Comparison of ENCODE assay signal across 16 mouse cellular contexts in genomic region chr5:129955792-129956191, GRCm38 (mm10). TPM values are rescaled to one million over a fixed set of nuclear protein-coding genes. Genes with fewer than 3 reads are reported as not detected.
DNase-seq lines count a peak whose midpoint lies in the region; ATAC-seq and TF ChIP-seq lines count a peak whose summit lies in the region.
"Had no signal": no experiment of that assay in that cellular context is flagged by ENCODE, and none has a peak within 500 bp of the region (broad histone marks: within the 10 kb centered on the region; RNA-seq: fewer than 3 reads in every experiment).

No protein-coding gene starts in this region.

- no peak for TF ChIP-seq CTCF in liver, embryonic 14.5 days (IDR thresholded peaks at IDR 0.05; ENCODE audit: low read depth)
- TF ChIP-seq CTCF in heart, adult 2 months (IDR thresholded peaks at IDR 0.05), result no peak

- intact Hi-C loops in left cerebral cortex, postnatal 25 days (cut with DNase I), result no loop called here
- intact Hi-C loops in heart, adult 2 months (cut with DNase I), result no loop called here

- peak overlapping the region; percentile 57 for H3K4me2 ChIP-seq in liver, embryonic 14.5 days (ENCODE audit: low read depth)
- H3K4me2 ChIP-seq: hindbrain, embryonic 12.5 days; midbrain, embryonic 13.5 days had no signal

- WGBS in liver, embryonic 14.5 days (ENCODE audit: insufficient replicate concordance), result 13% methylated on average over 6 of the region's 6 CpGs
- 81% methylated on average over 6 of the region's 6 CpGs for WGBS in heart, adult 2 months

- H3K27me3 ChIP-seq in liver, embryonic 14.5 days (ENCODE audit: control insufficient read depth, insufficient read depth, low read length), result no peaks in the 10 kb centered on the region
- H3K27me3 ChIP-seq in heart, adult 2 months (ENCODE audit: control insufficient read depth, insufficient read depth, low read length), result no peaks in the 10 kb centered on the region
- H3K27me3 ChIP-seq: hindbrain, embryonic 12.5 days; midbrain, embryonic 13.5 days had no signal

- no peaks in the 10 kb centered on the region for H3K9me3 ChIP-seq in liver, embryonic 14.5 days (ENCODE audit: control insufficient read depth, low read length)
- H3K9me3 ChIP-seq: hindbrain, embryonic 12.5 days; midbrain, embryonic 13.5 days had no signal

- TF ChIP-seq POLR2A in heart, adult 2 months (IDR thresholded peaks at IDR 0.05; ENCODE audit: insufficient read depth, low read depth, low read length), result no peak

- peak; percentile 97 for ATAC-seq in erythroid progenitor cell, adult 5-6 weeks (replicated peaks; ENCODE audit: low FRiP score, poor library complexity, severe bottlenecking)
- ATAC-seq in liver, embryonic 14.5 days (ENCODE audit: insufficient read depth), result peak; percentile 85
- ATAC-seq: midbrain, embryonic 13.5 days had no signal

- H3K4me1 ChIP-seq in liver, embryonic 14.5 days (replicated peaks; ENCODE audit: control insufficient read depth in 2 of 2, insufficient read depth in 2 of 2, low read length in 1 of 2), result peaks cover 27 to 28% of the 10 kb centered on the region in 2 experiments
- no peaks in the 10 kb centered on the region; the same call in 1 of the 2 replicates for H3K4me1 ChIP-seq in heart, adult 2 months (ENCODE audit: control insufficient read depth, insufficient read depth, low read length)
- H3K4me1 ChIP-seq: hindbrain, embryonic 12.5 days had no signal

- H3K27ac ChIP-seq in liver, embryonic 14.5 days, result peak overlapping the region; percentile 91
- H3K27ac ChIP-seq in heart, adult 2 months, result no peak overlapping the region
- H3K27ac ChIP-seq: hindbrain, embryonic 12.5 days; layer of hippocampus, adult 2 months; midbrain, embryonic 13.5 days had no signal

- peak overlapping the region; percentile 13 for H3K9ac ChIP-seq in liver, embryonic 14.5 days (replicated peaks)
- H3K9ac ChIP-seq in heart, adult 2 months (ENCODE audit: low read depth, low read length), result no peak overlapping the region
- H3K9ac ChIP-seq: hindbrain, embryonic 12.5 days; midbrain, embryonic 13.5 days had no signal

- H3K36me3 ChIP-seq in liver, embryonic 14.5 days (replicated peaks; ENCODE audit: control insufficient read depth, insufficient read depth, low read depth), result peaks cover 3% of the 10 kb centered on the region
- no peaks in the 10 kb centered on the region; the same call in 1 of the 2 replicates for H3K36me3 ChIP-seq in heart, adult 2 months (ENCODE audit: control insufficient read depth, insufficient read depth, low read length)
- H3K36me3 ChIP-seq: hindbrain, embryonic 12.5 days; midbrain, embryonic 13.5 days had no signal

- peak; percentile 77 for TF ChIP-seq EP300 in liver, embryonic 14.5 days (IDR thresholded peaks at IDR 0.05; ENCODE audit: low read depth)
- TF ChIP-seq EP300 in heart, adult 2 months (IDR thresholded peaks at IDR 0.05; ENCODE audit: insufficient read depth, low read depth, low read length), result no peak

- no peak overlapping the region for H3K4me3 ChIP-seq in liver, embryonic 14.5 days (ENCODE audit: insufficient read depth in 1 of 2, low read depth in 2 of 2, low read length in 2 of 2)
- no peak overlapping the region for H3K4me3 ChIP-seq in heart, adult 2 months
- H3K4me3 ChIP-seq: hindbrain, embryonic 12.5 days; layer of hippocampus, adult 2 months; midbrain, embryonic 13.5 days had no signal

- peak; percentile 19 for DNase-seq in 3134 (ENCODE audit: extremely low read depth, insufficient read length, low spot score)
- peak; percentile 32 for DNase-seq in CD4-positive helper T cell, adult 2 months (ENCODE audit: low read depth, low spot score)
- DNase-seq in liver, embryonic 14.5 days (ENCODE audit: low read depth in 3 of 3, low spot score in 3 of 3), result peak; percentile 57 to 70 (median 68)
- no peak for DNase-seq in left cerebral cortex, adult 18-20 months (ENCODE audit: low spot score in 2 of 2)
- DNase-seq in kidney, adult 9 months, result no peak
- no peak for DNase-seq in left cerebral cortex, postnatal 25 days (ENCODE audit: low spot score in 2 of 2)
- no peak for DNase-seq in heart, adult 2 months
- DNase-seq: adrenal gland, postnatal 36 days; cerebellum, adult 11 months; gastrocnemius, postnatal 25 days; kidney, adult 8-10 months; left cerebral cortex, postnatal 4 days had no signal

- H3K79me2 ChIP-seq in heart, adult 2 months (replicated peaks; ENCODE audit: control insufficient read depth, insufficient read depth, low read length), result peaks cover 7% of the 10 kb centered on the region

RNA-seq across cellular contexts. Expression of gene Vkorc1l1, which starts 14.0 kb away (rescaled TPM):
- total RNA-seq in erythroid progenitor cell, adult 5-6 weeks (2015; ENCODE audit: low replicate concordance), result 54.4 and 69.6 TPM in 2 replicates
- total RNA-seq in erythroid progenitor cell, adult 5-6 weeks (2017; ENCODE audit: low replicate concordance), result 37.9 and 60.2 TPM in 2 replicates
- 16.5 and 16.6 TPM in 2 replicates for polyA plus RNA-seq in liver, embryonic 14.5 days (2012; rRNA removed)
- 16.2 and 17.5 TPM in 2 replicates for polyA plus RNA-seq in liver, embryonic 14.5 days (2014; fragmentation: Nextera tagmentation; extraction: Ambion mirVana)
- 10 to 100 TPM; 44.9 to 50.8 TPM for total RNA-seq in left cerebral cortex, adult 18-20 months (2021)
- 10 to 100 TPM; 44.6 to 46.3 TPM for total RNA-seq in left cerebral cortex, postnatal 25 days (2021)
- total RNA-seq in heart, adult 2 months (2021), result 10 to 100 TPM; 14.3 to 17.9 TPM
- polyA plus RNA-seq in heart, adult 2 months (2012; rRNA removed), result 12.4 and 18.3 TPM in 2 replicates

RNA-seq across cellular contexts. Expression of gene Gusb, which starts 47.1 kb away (rescaled TPM):
- total RNA-seq in erythroid progenitor cell, adult 5-6 weeks (2015; ENCODE audit: low replicate concordance), result 24.9 and 27.2 TPM in 2 replicates
- total RNA-seq in erythroid progenitor cell, adult 5-6 weeks (2017; ENCODE audit: low replicate concordance), result 5.4 and 15.1 TPM in 2 replicates
- 15.5 and 18.7 TPM in 2 replicates for polyA plus RNA-seq in liver, embryonic 14.5 days (2012; rRNA removed)
- polyA plus RNA-seq in liver, embryonic 14.5 days (2014; fragmentation: Nextera tagmentation; extraction: Ambion mirVana), result 37.7 and 37.9 TPM in 2 replicates
- 10 to 100 TPM; 10.6 to 12.7 TPM for total RNA-seq in left cerebral cortex, adult 18-20 months (2021)
- 10 to 100 TPM; 11.4 to 11.5 TPM for total RNA-seq in left cerebral cortex, postnatal 25 days (2021)
- total RNA-seq in heart, adult 2 months (2021), result 10 to 100 TPM; 12.8 to 13.0 TPM
- polyA plus RNA-seq in heart, adult 2 months (2012; rRNA removed), result 17.9 and 25.3 TPM in 2 replicates

RNA-seq across cellular contexts. Expression of gene Nupr1l, which starts 47.5 kb away (rescaled TPM):
- total RNA-seq in erythroid progenitor cell, adult 5-6 weeks (2015; ENCODE audit: low replicate concordance), result not detected in 2 replicates
- 0.64 TPM in 1 of 2 replicates, not detected in the other for total RNA-seq in erythroid progenitor cell, adult 5-6 weeks (2017; ENCODE audit: low replicate concordance)
- 0.26 and 0.61 TPM in 2 replicates for polyA plus RNA-seq in liver, embryonic 14.5 days (2012; rRNA removed)
- polyA plus RNA-seq in liver, embryonic 14.5 days (2014; fragmentation: Nextera tagmentation; extraction: Ambion mirVana), result 0.71 and 0.72 TPM in 2 replicates
- 1 to 10 TPM; 1.9 to 2.3 TPM for total RNA-seq in left cerebral cortex, adult 18-20 months (2021)
- 1 to 10 TPM; 1.3 to 3.2 TPM for total RNA-seq in left cerebral cortex, postnatal 25 days (2021)
- 1 to 10 TPM in 1 of 2 experiments, under 1 TPM in 1; 0.44 to 1.5 TPM for total RNA-seq in heart, adult 2 months (2021)
- polyA plus RNA-seq in heart, adult 2 months (2012; rRNA removed), result 1.7 and 2.0 TPM in 2 replicates

RNA-seq across cellular contexts. Expression of gene Phkg1, which starts 57.4 kb away (rescaled TPM):
- not detected in 2 replicates for total RNA-seq in erythroid progenitor cell, adult 5-6 weeks (2015; ENCODE audit: low replicate concordance)
- total RNA-seq in erythroid progenitor cell, adult 5-6 weeks (2017; ENCODE audit: low replicate concordance), result 0.61 TPM in 1 of 2 replicates, not detected in the other
- 0.05 and 0.10 TPM in 2 replicates for polyA plus RNA-seq in liver, embryonic 14.5 days (2012; rRNA removed)
- 0.10 and 0.18 TPM in 2 replicates for polyA plus RNA-seq in liver, embryonic 14.5 days (2014; fragmentation: Nextera tagmentation; extraction: Ambion mirVana)
- total RNA-seq in left cerebral cortex, adult 18-20 months (2021), result 10 to 100 TPM; 11.0 to 16.6 TPM
- 10 to 100 TPM; 15.0 to 17.0 TPM for total RNA-seq in left cerebral cortex, postnatal 25 days (2021)
- total RNA-seq in heart, adult 2 months (2021), result 10 to 100 TPM; 15.5 to 16.8 TPM
- polyA plus RNA-seq in heart, adult 2 months (2012; rRNA removed), result 39.8 and 69.6 TPM in 2 replicates

Comparison
In these comparisons a context has a peak if more than half of its experiments do, and no peak if none do; other contexts are left out.
1. DNase-seq: peak in 3134 (single experiment), CD4-positive helper T cell, adult 2 months (single experiment) and liver, embryonic 14.5 days (3 of 3); none in left cerebral cortex, adult 18-20 months (0 of 2), kidney, adult 9 months (single experiment), left cerebral cortex, postnatal 25 days (0 of 2) and heart, adult 2 months (0 of 2).